Mouse (Mus musculus) layer of hippocampus, adult 9-10 months (tissue): Measurements from ENCODE around the gene Vmn2r17.

Experiments used
- DNase-seq: peaks from one replicate; pipeline ENCODE4 v3.0.0; 2022; ENCODE audit warnings: low spot score

The Vmn2r17 gene

GRCm38 (mm10) chr5:109419388-109419787 is at the start of gene Vmn2r17:
Gene Vmn2r17, plus strand, starts transcription at chr5:109419688.
- DNase-seq: no peak

DNA sequence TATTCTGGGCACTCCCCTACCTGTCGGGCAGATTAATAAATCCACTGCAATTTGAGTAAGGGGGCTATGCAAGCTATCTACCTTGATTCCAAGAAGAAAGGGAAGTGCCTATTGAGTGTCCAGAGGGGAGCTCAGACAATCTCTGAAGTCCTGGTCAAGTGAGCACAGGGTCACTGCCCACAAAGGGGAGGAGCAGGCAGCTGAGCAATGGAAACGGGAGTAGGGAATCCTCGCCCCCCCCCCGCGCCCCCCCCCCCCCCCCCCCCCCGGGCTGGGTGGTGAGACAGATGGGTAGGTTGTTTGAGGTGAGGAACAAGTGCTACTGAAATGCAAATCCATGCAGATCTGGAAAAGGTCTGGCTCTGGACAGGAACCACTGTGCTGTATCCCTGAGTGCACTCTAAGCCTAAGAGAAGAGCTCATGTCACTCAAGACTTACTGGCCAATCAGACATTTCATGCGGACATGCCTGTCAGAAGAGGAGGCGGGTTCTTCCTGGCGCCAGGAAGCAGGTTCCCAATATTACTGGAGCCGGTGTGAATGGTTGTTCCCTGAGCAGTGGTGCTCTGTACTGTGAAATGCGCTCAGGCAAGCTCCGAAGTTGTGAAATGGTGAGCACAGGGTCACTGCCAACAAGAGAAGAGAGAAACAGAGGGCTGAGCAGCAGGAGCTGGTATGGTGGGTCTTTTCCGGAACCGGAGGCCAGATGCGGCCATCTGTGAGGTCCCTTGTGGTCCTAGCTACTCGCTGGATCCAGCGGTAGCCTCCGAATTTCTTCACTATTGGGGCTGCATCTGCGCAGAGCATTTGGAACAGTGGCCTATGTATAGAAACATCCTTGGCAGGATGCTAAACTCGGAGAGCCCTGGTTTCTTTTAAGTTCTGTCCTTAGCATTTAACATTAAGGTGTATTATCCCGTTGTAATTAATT is 47.4 kb downstream of the Vmn2r17 start:
- no peak for DNase-seq

DNA sequence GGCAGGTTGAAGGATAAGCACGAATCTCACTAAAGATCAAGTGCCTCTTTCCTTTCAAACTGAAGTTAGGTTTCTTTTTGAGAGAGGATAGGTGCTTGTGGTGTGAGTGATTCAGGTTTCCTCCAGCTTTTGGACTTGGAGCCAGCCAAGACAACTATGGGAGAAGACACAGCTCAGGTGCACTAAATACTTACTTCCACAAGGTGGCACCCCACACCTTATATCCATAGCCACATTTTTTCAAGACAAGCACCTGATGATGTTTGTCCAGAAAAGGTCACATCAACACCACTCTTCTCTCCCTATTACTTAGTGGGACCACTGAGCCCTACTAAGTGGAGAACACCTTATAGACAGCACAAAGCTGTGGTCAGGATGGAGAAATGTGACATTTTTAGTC is 87.2 kb downstream of the Vmn2r17 start:
- DNase-seq: no peak
